Mouse (Mus musculus): ENCODE data around the gene Igsf3.

Igsf3 gene

GRCm38 (mm10) chr3:101376538-101377247, at the start of gene Igsf3:
Gene Igsf3 (plus strand): TSS chr3:101377083.
- peak; percentile 75 for DNase-seq (ENCODE audit: low read depth)

- DNase-seq (ENCODE audit: low read depth), result no peak
Observed at GRCm38 (mm10) chr3:101327248-101327647, 49.6 kb upstream of the Igsf3 start.

- no peak for DNase-seq (ENCODE audit: low read depth)
Observed at GRCm38 (mm10) chr3:101328617-101329016, 48.3 kb upstream of the Igsf3 start.

- no peak for DNase-seq (ENCODE audit: low read depth)
Observed at GRCm38 (mm10) chr3:101343199-101343924, 33.5 kb upstream of the Igsf3 start.

- no peak for DNase-seq (ENCODE audit: low read depth)
Observed at GRCm38 (mm10) chr3:101344246-101344645, 32.6 kb upstream of the Igsf3 start.

- DNase-seq (ENCODE audit: low read depth), result no peak
Observed at GRCm38 (mm10) chr3:101345299-101345698, 31.6 kb upstream of the Igsf3 start.

GRCm38 (mm10) chr3:101346806-101347205, 30.1 kb upstream of the Igsf3 start:
- no peak for DNase-seq (ENCODE audit: low read depth)

- DNase-seq (ENCODE audit: low read depth), result no peak
Observed at GRCm38 (mm10) chr3:101348501-101349161, 28.3 kb upstream of the Igsf3 start.

- DNase-seq (ENCODE audit: low read depth), result no peak
Observed at GRCm38 (mm10) chr3:101349542-101350307, 27.2 kb upstream of the Igsf3 start.

- no peak for DNase-seq (ENCODE audit: low read depth)
Observed at GRCm38 (mm10) chr3:101350406-101350805, 26.5 kb upstream of the Igsf3 start.

GRCm38 (mm10) chr3:101354490-101354889, 22.4 kb upstream of the Igsf3 start:
- DNase-seq (ENCODE audit: low read depth), result no peak

GRCm38 (mm10) chr3:101355702-101356101, 21.2 kb upstream of the Igsf3 start:
- DNase-seq (ENCODE audit: low read depth), result no peak

- DNase-seq (ENCODE audit: low read depth), result no peak
Observed at GRCm38 (mm10) chr3:101356583-101357553, 20.0 kb upstream of the Igsf3 start.

GRCm38 (mm10) chr3:101360832-101361231, 16.1 kb upstream of the Igsf3 start:
- DNase-seq (ENCODE audit: low read depth), result no peak

GRCm38 (mm10) chr3:101362391-101362790, 14.5 kb upstream of the Igsf3 start:
- DNase-seq (ENCODE audit: low read depth), result no peak

- no peak for DNase-seq (ENCODE audit: low read depth)
Observed at GRCm38 (mm10) chr3:101363574-101363973, 13.3 kb upstream of the Igsf3 start.

GRCm38 (mm10) chr3:101365081-101365612, 11.7 kb upstream of the Igsf3 start:
- no peak for DNase-seq (ENCODE audit: low read depth)

- no peak for DNase-seq (ENCODE audit: low read depth)
Observed at GRCm38 (mm10) chr3:101365911-101366310, 11.0 kb upstream of the Igsf3 start.

- no peak for DNase-seq (ENCODE audit: low read depth)
Observed at GRCm38 (mm10) chr3:101367372-101367771, 9.5 kb upstream of the Igsf3 start.

- DNase-seq (ENCODE audit: low read depth), result peak; percentile 12
Observed at GRCm38 (mm10) chr3:101369301-101369881, 7.5 kb upstream of the Igsf3 start.
